In the genomic region with DNA sequence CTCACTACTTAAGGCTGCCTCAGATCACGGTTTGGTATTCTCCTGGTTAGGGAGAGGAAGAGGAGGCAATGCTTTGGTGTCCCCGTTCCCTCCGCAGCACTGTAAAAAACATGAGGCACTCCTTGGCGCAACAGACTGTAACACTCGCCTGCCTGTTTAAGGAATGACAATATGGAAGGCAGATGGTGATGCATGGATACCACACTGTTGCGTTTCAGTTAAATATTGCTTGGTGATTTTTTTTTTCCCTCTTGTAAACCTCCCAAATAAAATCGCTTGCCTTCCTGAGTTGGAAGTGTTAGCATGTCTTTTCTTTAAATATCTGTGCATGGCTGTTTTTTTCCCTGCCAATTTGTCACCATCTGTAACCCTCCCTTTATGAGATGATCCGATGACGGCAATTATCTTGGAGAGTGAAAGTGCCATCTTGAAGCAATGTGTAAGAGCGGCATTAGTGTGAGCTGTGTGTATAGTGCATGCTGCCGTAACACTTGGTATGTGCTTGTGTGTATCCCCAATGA, we compare ENCODE assay signal across 10 mouse cellular contexts. TPM values are rescaled to one million over a fixed set of nuclear protein-coding genes. Genes with fewer than 3 reads are reported as not detected.
DNase-seq lines count a peak whose midpoint lies in the region; ATAC-seq and TF ChIP-seq lines count a peak whose summit lies in the region.
"Had no signal": no experiment of that assay in that cellular context is flagged by ENCODE, and none has a peak within 500 bp of the region (broad histone marks: within the 10 kb centered on the region; RNA-seq: fewer than 3 reads in every experiment).

No protein-coding gene starts in this region.

- peaks cover 5% of the 10 kb centered on the region for H3K36me3 ChIP-seq in forebrain, embryonic 10.5 days (replicated peaks)
- no peaks in the 10 kb centered on the region for H3K36me3 ChIP-seq in forebrain, embryonic 11.5 days (ENCODE audit: control insufficient read depth, insufficient read depth, low read length)
- H3K36me3 ChIP-seq in C2C12 (ENCODE audit: control insufficient read depth, insufficient read depth): peaks cover 6% of the 10 kb centered on the region
- peaks cover 3% of the 10 kb centered on the region; the same call in 1 of the 2 replicates for H3K36me3 ChIP-seq in hindbrain, embryonic 12.5 days
- no peaks in the 10 kb centered on the region for H3K36me3 ChIP-seq in midbrain, embryonic 11.5 days (ENCODE audit: control insufficient read depth, insufficient read depth, low read length)
- H3K36me3 ChIP-seq in thymus, adult 2 months (ENCODE audit: control insufficient read depth, insufficient read depth, low read length): no peaks in the 10 kb centered on the region
- H3K36me3 ChIP-seq: heart, embryonic 12.5 days had no signal

- no peak for TF ChIP-seq POLR2A in thymus, adult 2 months (IDR thresholded peaks at IDR 0.05; ENCODE audit: control insufficient read depth, extremely low read depth, insufficient read depth, low read length, poor library complexity)
- TF ChIP-seq POLR2A in lung, adult 2 months (IDR thresholded peaks at IDR 0.05; ENCODE audit: borderline replicate concordance, extremely low read depth, low read depth, low read length): no peak

- peak overlapping the region; percentile 71; the same call in 1 of the 2 replicates for H3K4me3 ChIP-seq in forebrain, embryonic 10.5 days
- H3K4me3 ChIP-seq in forebrain, embryonic 11.5 days (ENCODE audit: low read depth, low read length): no peak overlapping the region
- H3K4me3 ChIP-seq in C2C12 (ENCODE audit: insufficient read depth, poor library complexity, severe bottlenecking): peak overlapping the region; percentile 34
- H3K4me3 ChIP-seq in hindbrain, embryonic 12.5 days: no peak overlapping the region
- H3K4me3 ChIP-seq in midbrain, embryonic 11.5 days (ENCODE audit: low read depth, low read length): no peak overlapping the region
- no peak overlapping the region for H3K4me3 ChIP-seq in thymus, adult 2 months (ENCODE audit: control insufficient read depth, insufficient read depth, low read length)
- no peak overlapping the region for H3K4me3 ChIP-seq in lung, adult 2 months (replicated peaks; ENCODE audit: extremely low read depth, low read depth, low read length)

- no peak overlapping the region for H3ac ChIP-seq in C2C12 (ENCODE audit: control insufficient read depth, insufficient read length, low read depth)

- H3K9me3 ChIP-seq in forebrain, embryonic 10.5 days: no peaks in the 10 kb centered on the region
- H3K9me3 ChIP-seq in forebrain, embryonic 11.5 days (ENCODE audit: control insufficient read depth, low read length): no peaks in the 10 kb centered on the region
- no peaks in the 10 kb centered on the region for H3K9me3 ChIP-seq in hindbrain, embryonic 12.5 days (replicated peaks)
- H3K9me3 ChIP-seq in midbrain, embryonic 11.5 days (ENCODE audit: control insufficient read depth, low read length): no peaks in the 10 kb centered on the region
- H3K9me3 ChIP-seq: heart, embryonic 12.5 days had no signal

- 63% methylated on average over 11 of the region's 11 CpGs for WGBS in forebrain, embryonic 10.5 days
- 58% methylated on average over 11 of the region's 11 CpGs for WGBS in forebrain, embryonic 11.5 days
- 59% methylated on average over 11 of the region's 11 CpGs for WGBS in hindbrain, embryonic 12.5 days
- 63% methylated on average over 11 of the region's 11 CpGs for WGBS in midbrain, embryonic 11.5 days
- 80% methylated on average over 11 of the region's 11 CpGs for WGBS in thymus, adult 2 months
- WGBS in lung, adult 2 months: 57% methylated on average over 11 of the region's 11 CpGs

- no peak for ATAC-seq in forebrain, embryonic 11.5 days (replicated peaks; ENCODE audit: low FRiP score)
- no peak for ATAC-seq in hindbrain, embryonic 12.5 days (ENCODE audit: low FRiP score)
- ATAC-seq in midbrain, embryonic 11.5 days (ENCODE audit: low FRiP score): no peak

- H3K9ac ChIP-seq in forebrain, embryonic 11.5 days (ENCODE audit: low read length): no peak overlapping the region; the same call in 1 of the 2 replicates
- no peak overlapping the region for H3K9ac ChIP-seq in hindbrain, embryonic 12.5 days
- no peak overlapping the region for H3K9ac ChIP-seq in midbrain, embryonic 11.5 days (ENCODE audit: low read length)

- no peak overlapping the region for H3K27ac ChIP-seq in forebrain, embryonic 10.5 days
- H3K27ac ChIP-seq in forebrain, embryonic 11.5 days (ENCODE audit: low read depth, low read length): no peak overlapping the region
- H3K27ac ChIP-seq in hindbrain, embryonic 12.5 days: no peak overlapping the region
- H3K27ac ChIP-seq in midbrain, embryonic 11.5 days (ENCODE audit: low read depth, low read length): no peak overlapping the region
- H3K27ac ChIP-seq in thymus, adult 2 months (ENCODE audit: control insufficient read depth, insufficient read depth, low read length): no peak overlapping the region

- TF ChIP-seq CTCF in C2C12 (IDR thresholded peaks at IDR 0.05; ENCODE audit: control insufficient read depth, insufficient read depth, insufficient read length): no peak
- TF ChIP-seq CTCF in thymus, adult 2 months (IDR thresholded peaks at IDR 0.05; ENCODE audit: borderline replicate concordance, control insufficient read depth, extremely low read depth, insufficient read depth, low read length, poor library complexity): no peak
- TF ChIP-seq CTCF in lung, adult 2 months (IDR thresholded peaks at IDR 0.05; ENCODE audit: insufficient read depth, low read length): no peak

- no peak overlapping the region for H3K4me2 ChIP-seq in forebrain, embryonic 11.5 days (ENCODE audit: low read depth, low read length, severe bottlenecking)
- peak overlapping the region; percentile 97; the same call in 1 of the 2 replicates for H3K4me2 ChIP-seq in hindbrain, embryonic 12.5 days (replicated peaks)
- no peak overlapping the region; the same call in 1 of the 2 replicates for H3K4me2 ChIP-seq in midbrain, embryonic 11.5 days

- DNase-seq in forebrain, embryonic 10.5 days (ENCODE audit: extremely low spot score, low spot score): no peak
- no peak for DNase-seq in forebrain, embryonic 11.5 days (ENCODE audit: low spot score)
- DNase-seq in midbrain, embryonic 11.5 days (ENCODE audit: low spot score, missing footprints): peak; percentile 83
- DNase-seq in thymus, adult 2 months: no peak
- DNase-seq in yolk sac, embryonic 10.5 days (ENCODE audit: low spot score): no peak
- DNase-seq in lung, adult 2 months: no peak

- no peaks in the 10 kb centered on the region for H3K79me3 ChIP-seq in C2C12 (ENCODE audit: low read depth)

- peaks cover 31% of the 10 kb centered on the region for H3K27me3 ChIP-seq in forebrain, embryonic 10.5 days (ENCODE audit: poor library complexity, severe bottlenecking)
- no peaks in the 10 kb centered on the region; the same call in 1 of the 2 replicates for H3K27me3 ChIP-seq in forebrain, embryonic 11.5 days (ENCODE audit: control insufficient read depth, insufficient read depth, low read length)
- no peaks in the 10 kb centered on the region for H3K27me3 ChIP-seq in C2C12 (ENCODE audit: control insufficient read depth, insufficient read depth, insufficient read length)
- H3K27me3 ChIP-seq in hindbrain, embryonic 12.5 days: peaks cover 9% of the 10 kb centered on the region; the same call in 1 of the 2 replicates
- peaks cover 6% of the 10 kb centered on the region; the same call in 1 of the 2 replicates for H3K27me3 ChIP-seq in midbrain, embryonic 11.5 days (ENCODE audit: control insufficient read depth, insufficient read depth, low read length)
- H3K27me3 ChIP-seq in thymus, adult 2 months (ENCODE audit: control insufficient read depth, insufficient read depth, low read length): peaks cover 11% of the 10 kb centered on the region; the same call in 1 of the 2 replicates

- no peaks in the 10 kb centered on the region for H3K79me2 ChIP-seq in C2C12 (ENCODE audit: control insufficient read depth, insufficient read depth)

- peaks cover 15% of the 10 kb centered on the region for H3K4me1 ChIP-seq in forebrain, embryonic 10.5 days
- H3K4me1 ChIP-seq in forebrain, embryonic 11.5 days (replicated peaks; ENCODE audit: control insufficient read depth, insufficient read depth, low read length): peaks cover 4% of the 10 kb centered on the region; the same call in 1 of the 2 replicates
- H3K4me1 ChIP-seq in hindbrain, embryonic 12.5 days: peaks cover 17% of the 10 kb centered on the region
- peaks cover 4% of the 10 kb centered on the region; the same call in 1 of the 2 replicates for H3K4me1 ChIP-seq in midbrain, embryonic 11.5 days (ENCODE audit: control insufficient read depth, insufficient read depth, low read length)
- peaks cover 6% of the 10 kb centered on the region for H3K4me1 ChIP-seq in thymus, adult 2 months (replicated peaks; ENCODE audit: control insufficient read depth, insufficient read depth, low read length)
- H3K4me1 ChIP-seq in lung, adult 2 months (ENCODE audit: control insufficient read depth, insufficient read depth, low read length): no peaks in the 10 kb centered on the region

RNA-seq across cellular contexts. Expression of gene Ece2, which starts 0.7 kb away (rescaled TPM):
- 4.3 and 5.1 TPM in 2 replicates for polyA plus RNA-seq in forebrain, embryonic 10.5 days (2016; fragmentation: Nextera tagmentation; extraction: Ambion mirVana)
- 4.9 and 5.6 TPM in 2 replicates for polyA plus RNA-seq in forebrain, embryonic 11.5 days (2014; fragmentation: Nextera tagmentation; extraction: Ambion mirVana)
- 5.0 TPM for polyA plus RNA-seq in C2C12 (2012; fragmentation: generic; extraction: Trizol)
- 7.7 and 10.2 TPM in 2 replicates for polyA plus RNA-seq in hindbrain, embryonic 12.5 days (2016; fragmentation: Nextera tagmentation; extraction: Ambion mirVana)
- 2.5 and 4.0 TPM in 2 replicates for polyA plus RNA-seq in midbrain, embryonic 11.5 days (2014; fragmentation: Nextera tagmentation; extraction: Ambion mirVana)
- 0.32 and 0.42 TPM in 2 replicates for polyA plus RNA-seq in thymus, adult 2 months (2012; rRNA removed)
- 0.37 and 0.64 TPM in 2 replicates for polyA plus RNA-seq in lung, adult 2 months (2012; rRNA removed)

RNA-seq across cellular contexts. Expression of gene Camk2n2, which starts 7.8 kb away (rescaled TPM):
- 2.4 and 2.5 TPM in 2 replicates for polyA plus RNA-seq in forebrain, embryonic 10.5 days (2016; fragmentation: Nextera tagmentation; extraction: Ambion mirVana)
- polyA plus RNA-seq in forebrain, embryonic 11.5 days (2014; fragmentation: Nextera tagmentation; extraction: Ambion mirVana): 5.0 and 5.3 TPM in 2 replicates
- 6.7 TPM for polyA plus RNA-seq in C2C12 (2012; fragmentation: generic; extraction: Trizol)
- polyA plus RNA-seq in hindbrain, embryonic 12.5 days (2016; fragmentation: Nextera tagmentation; extraction: Ambion mirVana): 9.1 TPM in 2 replicates
- polyA plus RNA-seq in midbrain, embryonic 11.5 days (2014; fragmentation: Nextera tagmentation; extraction: Ambion mirVana): 4.9 and 5.2 TPM in 2 replicates
- polyA plus RNA-seq in thymus, adult 2 months (2012; rRNA removed): 3.5 TPM in 2 replicates
- polyA plus RNA-seq in lung, adult 2 months (2012; rRNA removed): 3.4 and 4.0 TPM in 2 replicates

RNA-seq across cellular contexts. Expression of gene Alg3, which starts 17.4 kb away (rescaled TPM):
- polyA plus RNA-seq in forebrain, embryonic 10.5 days (2016; fragmentation: Nextera tagmentation; extraction: Ambion mirVana): 61.9 and 62.6 TPM in 2 replicates
- polyA plus RNA-seq in forebrain, embryonic 11.5 days (2014; fragmentation: Nextera tagmentation; extraction: Ambion mirVana): 46.9 and 58.9 TPM in 2 replicates
- 35.4 TPM for polyA plus RNA-seq in C2C12 (2012; fragmentation: generic; extraction: Trizol)
- 40.0 and 42.6 TPM in 2 replicates for polyA plus RNA-seq in hindbrain, embryonic 12.5 days (2016; fragmentation: Nextera tagmentation; extraction: Ambion mirVana)
- 54.6 and 55.1 TPM in 2 replicates for polyA plus RNA-seq in midbrain, embryonic 11.5 days (2014; fragmentation: Nextera tagmentation; extraction: Ambion mirVana)
- 35.0 and 35.4 TPM in 2 replicates for polyA plus RNA-seq in thymus, adult 2 months (2012; rRNA removed)
- polyA plus RNA-seq in lung, adult 2 months (2012; rRNA removed): 18.0 and 23.7 TPM in 2 replicates

RNA-seq across cellular contexts. Expression of gene Gm49333, which starts 17.5 kb away (rescaled TPM):
- not detected in 2 replicates for polyA plus RNA-seq in forebrain, embryonic 10.5 days (2016; fragmentation: Nextera tagmentation; extraction: Ambion mirVana)
- polyA plus RNA-seq in forebrain, embryonic 11.5 days (2014; fragmentation: Nextera tagmentation; extraction: Ambion mirVana): 0.68 TPM in 1 of 2 replicates, not detected in the other
- not detected for polyA plus RNA-seq in C2C12 (2012; fragmentation: generic; extraction: Trizol)
- polyA plus RNA-seq in hindbrain, embryonic 12.5 days (2016; fragmentation: Nextera tagmentation; extraction: Ambion mirVana): 0.20 TPM in 1 of 2 replicates, not detected in the other
- 0.50 TPM in 1 of 2 replicates, not detected in the other for polyA plus RNA-seq in midbrain, embryonic 11.5 days (2014; fragmentation: Nextera tagmentation; extraction: Ambion mirVana)
- not detected in 2 replicates for polyA plus RNA-seq in thymus, adult 2 months (2012; rRNA removed)
- polyA plus RNA-seq in lung, adult 2 months (2012; rRNA removed): 0.17 TPM in 1 of 2 replicates, not detected in the other
- polyA plus RNA-seq: heart, embryonic 12.5 days; stomach, embryonic 14.5 days had no signal

RNA-seq across cellular contexts. Expression of gene Eef1akmt4, which starts 17.5 kb away (rescaled TPM):
- 43.3 and 44.1 TPM in 2 replicates for polyA plus RNA-seq in forebrain, embryonic 10.5 days (2016; fragmentation: Nextera tagmentation; extraction: Ambion mirVana)
- 28.2 and 30.8 TPM in 2 replicates for polyA plus RNA-seq in forebrain, embryonic 11.5 days (2014; fragmentation: Nextera tagmentation; extraction: Ambion mirVana)
- 32.5 TPM for polyA plus RNA-seq in C2C12 (2012; fragmentation: generic; extraction: Trizol)
- polyA plus RNA-seq in hindbrain, embryonic 12.5 days (2016; fragmentation: Nextera tagmentation; extraction: Ambion mirVana): 16.6 and 20.1 TPM in 2 replicates
- 25.6 and 26.6 TPM in 2 replicates for polyA plus RNA-seq in midbrain, embryonic 11.5 days (2014; fragmentation: Nextera tagmentation; extraction: Ambion mirVana)
- polyA plus RNA-seq in thymus, adult 2 months (2012; rRNA removed): 21.3 and 24.0 TPM in 2 replicates
- 7.6 and 8.3 TPM in 2 replicates for polyA plus RNA-seq in lung, adult 2 months (2012; rRNA removed)

Comparison
In these comparisons a context has a peak if more than half of its experiments do, and no peak if none do; other contexts are left out.
1. H3K4me3 ChIP-seq: peak in forebrain, embryonic 10.5 days (single experiment) and C2C12 (single experiment); none in forebrain, embryonic 11.5 days (single experiment), hindbrain, embryonic 12.5 days (single experiment), midbrain, embryonic 11.5 days (single experiment), thymus, adult 2 months (single experiment) and lung, adult 2 months (single experiment).